Mouse (Mus musculus): Measurements from ENCODE around the gene Gm10310. TPM values are rescaled to one million over a fixed set of nuclear protein-coding genes. Genes with fewer than 3 reads are reported as not detected.
"Not testable (repeated sequence)": the region's sequence is repeated elsewhere in the genome, so short reads cannot be mapped to it uniquely, and the experiment has no call there.

The Gm10310 gene
- total RNA-seq (2017): not detected in 3 replicates

DNA sequence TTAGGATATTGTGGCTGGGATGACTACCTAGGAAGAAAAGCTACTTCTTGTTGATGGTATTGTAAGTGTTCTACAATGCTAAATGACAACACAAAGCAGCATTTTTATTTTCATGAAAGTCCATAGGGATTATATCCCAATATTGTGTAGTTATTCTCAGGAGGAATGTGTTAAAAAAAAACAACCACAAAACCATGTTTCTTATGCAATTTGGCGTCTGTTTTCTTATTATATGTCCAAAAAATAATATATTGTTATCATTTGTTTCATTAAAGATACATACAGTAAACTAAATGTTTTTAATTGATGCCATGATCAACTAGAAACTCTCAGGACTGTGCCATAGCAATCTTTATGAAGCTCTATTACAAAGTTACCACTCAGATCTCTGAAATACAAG, at the start of gene Gm10310:
Gene Gm10310 (minus strand): TSS at position 101 of the 400 bp plus-strand sequence.
- not testable (repeated sequence) for ATAC-seq (replicated peaks; ENCODE audit: insufficient number of reproducible peaks, low FRiP score, low TSS enrichment, poor library complexity, severe bottlenecking)

- no peak for ATAC-seq (replicated peaks; ENCODE audit: insufficient number of reproducible peaks, low FRiP score, low TSS enrichment, poor library complexity, severe bottlenecking)
Observed at GRCm38 (mm10) chr10:130030048-130030447, 45.2 kb upstream of the Gm10310 start, which contains the start of gene Olfr821. TSS of gene Olfr821 (plus strand) at chr10:130030348.

DNA sequence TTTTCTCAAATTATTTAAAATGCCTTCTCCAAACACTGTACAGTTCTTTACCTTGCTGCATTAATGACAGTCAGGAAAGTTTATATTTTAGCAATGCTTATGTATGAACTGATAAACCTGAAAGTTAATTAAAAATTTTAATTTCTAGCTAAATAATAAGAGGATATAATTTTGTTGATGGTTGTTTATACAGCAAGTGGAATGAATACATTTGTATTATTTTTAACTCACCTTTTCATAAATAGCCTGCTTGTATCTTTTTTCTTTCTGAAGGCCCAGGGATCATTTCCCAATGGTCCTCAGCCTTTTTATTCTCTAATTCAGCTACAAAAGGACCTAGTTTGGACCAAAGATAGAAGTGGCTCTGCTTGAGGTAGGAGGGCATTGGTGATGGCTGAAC, 27.5 kb upstream of the Gm10310 start, which contains the start of gene Olfr820:
Gene Olfr820 (plus strand): TSS at position 301 of the 400 bp plus-strand sequence.
- no peak for ATAC-seq (replicated peaks; ENCODE audit: insufficient number of reproducible peaks, low FRiP score, low TSS enrichment, poor library complexity, severe bottlenecking)

DNA sequence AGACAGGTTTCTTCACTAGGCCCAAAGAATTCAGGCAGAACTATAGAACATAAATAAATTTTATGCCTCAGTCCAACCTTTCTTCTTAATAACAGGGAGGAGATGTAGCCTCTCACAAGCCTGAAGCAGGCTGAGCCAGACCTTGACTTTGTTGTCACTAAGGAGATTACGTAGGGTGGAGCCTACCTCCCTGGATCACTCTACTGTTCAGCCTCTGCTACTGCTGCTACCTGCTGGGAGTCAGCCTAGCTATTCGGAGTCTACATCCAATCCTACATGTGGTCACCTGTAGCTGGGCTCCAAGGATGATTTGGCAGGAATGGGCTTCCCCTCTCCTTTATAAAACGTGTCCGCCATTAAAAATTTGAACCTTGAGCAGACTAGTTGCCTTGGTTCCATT, 20.5 kb upstream of the Gm10310 start:
- not testable (repeated sequence) for ATAC-seq (replicated peaks; ENCODE audit: insufficient number of reproducible peaks, low FRiP score, low TSS enrichment, poor library complexity, severe bottlenecking)

DNA sequence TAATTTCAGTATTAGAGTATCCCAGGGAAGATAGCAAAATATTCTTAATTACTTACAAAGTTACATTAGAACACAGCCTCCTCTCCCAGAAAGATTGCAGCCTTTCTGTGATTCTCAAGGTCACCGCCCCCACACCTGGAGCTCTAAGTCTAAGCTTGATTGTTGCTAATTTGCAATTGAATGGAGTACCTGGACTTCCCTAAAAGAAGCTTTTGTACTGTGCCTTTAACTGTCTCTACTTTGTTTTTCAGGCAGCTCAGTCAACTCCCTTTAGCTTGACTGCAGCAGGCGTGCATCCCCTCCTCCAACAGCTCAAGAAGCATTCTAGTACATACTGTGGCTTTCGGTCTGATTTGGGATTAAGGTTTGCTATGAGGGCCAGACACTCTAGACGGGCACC, 19.2 kb upstream of the Gm10310 start:
- not testable (repeated sequence) for ATAC-seq (replicated peaks; ENCODE audit: insufficient number of reproducible peaks, low FRiP score, low TSS enrichment, poor library complexity, severe bottlenecking)

DNA sequence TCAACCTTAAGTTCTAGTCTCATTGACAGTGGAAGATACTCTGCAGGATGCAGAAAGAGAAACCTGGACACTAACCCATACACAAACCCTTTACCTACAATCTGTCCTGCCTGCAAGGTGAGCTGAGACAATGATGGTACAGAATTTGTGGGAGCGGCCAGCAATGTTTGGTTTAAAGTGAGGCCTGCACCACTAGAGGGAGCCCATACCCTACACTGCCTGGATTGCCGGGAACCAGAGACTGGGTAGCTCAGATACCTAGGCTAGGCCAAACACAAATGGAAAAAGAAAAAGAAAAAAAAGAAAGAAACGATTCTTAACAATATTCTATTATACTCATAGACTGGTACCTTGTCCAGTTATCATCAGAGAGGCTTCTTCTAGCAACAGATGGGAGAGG, 3.0 kb downstream of the Gm10310 start:
- not testable (repeated sequence) for ATAC-seq (replicated peaks; ENCODE audit: insufficient number of reproducible peaks, low FRiP score, low TSS enrichment, poor library complexity, severe bottlenecking)

DNA sequence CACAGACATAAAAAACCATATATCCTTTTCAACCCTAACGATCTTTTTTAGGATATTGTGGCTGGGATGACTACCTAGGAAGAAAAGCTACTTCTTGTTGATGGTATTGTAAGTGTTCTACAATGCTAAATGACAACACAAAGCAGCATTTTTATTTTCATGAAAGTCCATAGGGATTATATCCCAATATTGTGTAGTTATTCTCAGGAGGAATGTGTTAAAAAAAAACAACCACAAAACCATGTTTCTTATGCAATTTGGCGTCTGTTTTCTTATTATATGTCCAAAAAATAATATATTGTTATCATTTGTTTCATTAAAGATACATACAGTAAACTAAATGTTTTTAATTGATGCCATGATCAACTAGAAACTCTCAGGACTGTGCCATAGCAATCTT, 8.8 kb downstream of the Gm10310 start, which contains the start of gene Olfr247:
Gene Olfr247 (minus strand): TSS at position 101 of the 400 bp plus-strand sequence.
- ATAC-seq (replicated peaks; ENCODE audit: insufficient number of reproducible peaks, low FRiP score, low TSS enrichment, poor library complexity, severe bottlenecking): not testable (repeated sequence)

DNA sequence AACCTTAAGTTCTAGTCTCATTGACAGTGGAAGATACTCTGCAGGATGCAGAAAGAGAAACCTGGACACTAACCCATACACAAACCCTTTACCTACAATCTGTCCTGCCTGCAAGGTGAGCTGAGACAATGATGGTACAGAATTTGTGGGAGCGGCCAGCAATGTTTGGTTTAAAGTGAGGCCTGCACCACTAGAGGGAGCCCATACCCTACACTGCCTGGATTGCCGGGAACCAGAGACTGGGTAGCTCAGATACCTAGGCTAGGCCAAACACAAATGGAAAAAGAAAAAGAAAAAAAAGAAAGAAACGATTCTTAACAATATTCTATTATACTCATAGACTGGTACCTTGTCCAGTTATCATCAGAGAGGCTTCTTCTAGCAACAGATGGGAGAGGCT, 11.9 kb downstream of the Gm10310 start:
- ATAC-seq (replicated peaks; ENCODE audit: insufficient number of reproducible peaks, low FRiP score, low TSS enrichment, poor library complexity, severe bottlenecking): not testable (repeated sequence)

- ATAC-seq (replicated peaks; ENCODE audit: insufficient number of reproducible peaks, low FRiP score, low TSS enrichment, poor library complexity, severe bottlenecking): not testable (repeated sequence)
Observed at GRCm38 (mm10) chr10:129967166-129967565, 17.7 kb downstream of the Gm10310 start, which contains the start of gene Olfr819. TSS of gene Olfr819 (minus strand) at chr10:129967266.

- ATAC-seq (replicated peaks; ENCODE audit: insufficient number of reproducible peaks, low FRiP score, low TSS enrichment, poor library complexity, severe bottlenecking): peak; percentile 59
Observed at GRCm38 (mm10) chr10:129966232-129966631, 18.6 kb downstream of the Gm10310 start.

DNA sequence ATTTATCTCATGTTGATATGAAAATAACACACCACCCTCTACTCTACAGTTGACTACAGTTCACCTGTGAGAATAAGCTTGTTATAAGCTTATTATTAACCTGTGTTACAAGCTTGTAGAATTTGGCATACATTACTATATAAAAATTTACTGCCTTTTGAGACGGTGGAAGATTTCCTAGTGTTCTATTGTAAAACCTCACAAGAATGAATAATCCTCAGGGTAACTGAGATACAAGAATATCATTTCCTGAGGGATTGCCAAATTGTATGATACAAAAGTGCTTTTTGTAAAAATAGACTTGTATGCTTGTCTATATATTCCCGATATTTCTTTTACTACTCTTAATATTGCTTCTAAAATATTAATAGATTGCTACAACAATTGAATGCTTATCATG, 35.9 kb downstream of the Gm10310 start, which contains the start of gene Olfr818:
Gene Olfr818 (minus strand): TSS at position 101 of the 400 bp plus-strand sequence.
- no peak for ATAC-seq (replicated peaks; ENCODE audit: insufficient number of reproducible peaks, low FRiP score, low TSS enrichment, poor library complexity, severe bottlenecking)

Other genes with a start within 250 kb of the Gm10310 start
- not detected in 3 replicates for gene Olfr806, start 243.1 kb downstream of the Gm10310 start, total RNA-seq (2017)
- not detected in 3 replicates for gene Olfr807, start 227.3 kb downstream of the Gm10310 start, total RNA-seq (2017)
- gene Olfr808, start 219.6 kb downstream of the Gm10310 start, total RNA-seq (2017): not detected in 3 replicates
- not detected in 3 replicates for gene Olfr809, start 210.4 kb downstream of the Gm10310 start, total RNA-seq (2017)
- not detected in 3 replicates for gene Olfr810, start 190.1 kb downstream of the Gm10310 start, total RNA-seq (2017)
- not detected in 3 replicates for gene Olfr811, start 180.7 kb downstream of the Gm10310 start, total RNA-seq (2017)
- gene Olfr812, start 139.0 kb downstream of the Gm10310 start, total RNA-seq (2017): not detected in 3 replicates
- gene Olfr813, start 129.7 kb downstream of the Gm10310 start, total RNA-seq (2017): not detected in 3 replicates
- gene Olfr814, start 105.2 kb downstream of the Gm10310 start, total RNA-seq (2017): not detected in 3 replicates
- gene Olfr815, start 79.2 kb downstream of the Gm10310 start, total RNA-seq (2017): not detected in 3 replicates
- gene Olfr816, start 69.5 kb downstream of the Gm10310 start, total RNA-seq (2017): not detected in 3 replicates
- not detected in 3 replicates for gene Olfr818, start 36.0 kb downstream of the Gm10310 start, total RNA-seq (2017)
- gene Olfr819, start 17.8 kb downstream of the Gm10310 start, total RNA-seq (2017): not detected in 3 replicates
- not detected in 3 replicates for gene Olfr247, start 8.9 kb downstream of the Gm10310 start, total RNA-seq (2017)
- not detected in 3 replicates for gene Olfr820, start 27.6 kb upstream of the Gm10310 start, total RNA-seq (2017)
- gene Olfr821, start 45.3 kb upstream of the Gm10310 start, total RNA-seq (2017): not detected in 3 replicates
- not detected in 3 replicates for gene Olfr822, start 86.1 kb upstream of the Gm10310 start, total RNA-seq (2017)
- gene Olfr823, start 130.3 kb upstream of the Gm10310 start, total RNA-seq (2017): not detected in 3 replicates
- not detected in 3 replicates for gene Olfr824, start 144.9 kb upstream of the Gm10310 start, total RNA-seq (2017)
- gene Olfr825, start 181.7 kb upstream of the Gm10310 start, total RNA-seq (2017): not detected in 3 replicates
- not detected in 3 replicates for gene Olfr826, start 199.1 kb upstream of the Gm10310 start, total RNA-seq (2017)
- not detected in 3 replicates for gene Olfr827, start 229.3 kb upstream of the Gm10310 start, total RNA-seq (2017)

Measured in monocyte, adult 5-6 weeks (primary cell).